Mouse (Mus musculus) forebrain, embryonic 13.5 days (tissue): ENCODE results near the gene Mia2. TPM values are rescaled to one million over a fixed set of nuclear protein-coding genes. Genes with fewer than 3 reads are reported as not detected.

Source experiments
- ATAC-seq: fragments of 200-750 bp; cut with Nextera tagmentation; 2 replicates; pipeline ENCODE4 v1.8.0; 2017
- H3K27ac ChIP-seq: fragments of 300-500 bp; sonication (generic); 2 replicates; pipeline ENCODE4 v1.5.1; 2015; ENCODE audit warnings: inconsistent platforms, mild to moderate bottlenecking, moderate library complexity
- H3K27me3 ChIP-seq: fragments of 300-500 bp; sonication (generic); 2 replicates; pipeline ENCODE4 v1.6.1; 2015; ENCODE audit warnings: mild to moderate bottlenecking, inconsistent platforms
- H3K36me3 ChIP-seq: fragments of 300-500 bp; sonication (generic); 2 replicates; pipeline ENCODE4 v1.6.1; 2015; ENCODE audit warnings: mild to moderate bottlenecking, inconsistent platforms; ENCODE audit not compliant: poor library complexity, severe bottlenecking
- H3K4me1 ChIP-seq: fragments of 300-500 bp; sonication (generic); 2 replicates; pipeline ENCODE4 v1.6.1; 2015; ENCODE audit warnings: inconsistent platforms
- H3K4me2 ChIP-seq: fragments of 300-500 bp; sonication (generic); 2 replicates; pipeline ENCODE4 v1.6.1; 2015; ENCODE audit warnings: inconsistent platforms, mild to moderate bottlenecking, moderate library complexity
- H3K4me3 ChIP-seq: fragments of 300-500 bp; sonication (generic); 2 replicates; pipeline ENCODE4 v1.5.1; 2015; ENCODE audit warnings: mild to moderate bottlenecking, inconsistent platforms
- H3K9ac ChIP-seq: fragments of 300-500 bp; sonication (generic); 2 replicates; pipeline ENCODE4 v1.6.1; 2015; ENCODE audit warnings: mild to moderate bottlenecking, inconsistent platforms
- H3K9me3 ChIP-seq: fragments of 300-500 bp; sonication (generic); replicated peaks from 2 replicates; pipeline ENCODE4 v1.6.1; 2016; ENCODE audit warnings: inconsistent platforms
- WGBS: fragments of 180-500 bp; shearing (Covaris S2); methylation state at CpG from one replicate; pipeline ENCODE4 v1.1.7; 2015; 5-methylcytosine and 5-hydroxymethylcytosine counted together
- polyA plus RNA-seq: library from polyadenylated mRNA; unstranded; fragments of >200 nt; fragmentation: Nextera tagmentation; extraction: Ambion mirVana; gene quantifications from 2 replicates; pipeline ENCODE4 v1.2.1, GENCODE M21; 2015

Gene Mia2
- polyA plus RNA-seq, 1 experiment from 2014 or later, result 43.7 TPM

- H3K4me2 ChIP-seq, result no peak overlapping the region; the same call in 1 of the 2 replicates
Measured at GRCm38 (mm10) chr12:59133437-59133999, 37.9 kb downstream of the Mia2 start.

DNA sequence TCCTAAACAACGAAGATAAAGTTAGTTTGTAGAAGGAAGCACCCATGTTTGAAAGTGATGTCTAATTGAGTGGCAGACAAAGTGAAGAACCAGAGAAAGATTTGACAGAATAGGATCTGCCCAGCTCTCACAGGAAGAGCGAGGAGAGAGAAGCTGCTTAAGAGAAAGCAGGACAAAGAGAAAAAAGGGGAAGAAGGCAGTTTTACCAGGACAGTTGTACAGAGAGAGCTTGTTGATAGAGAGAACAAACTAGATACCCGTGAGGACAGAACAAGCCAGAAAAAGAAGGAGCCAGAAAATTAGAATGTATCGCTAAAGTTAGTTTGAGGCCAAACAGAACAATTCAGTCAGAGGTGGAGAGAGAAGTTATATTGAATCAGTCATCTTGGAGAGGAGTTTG, 39.5 kb downstream of the Mia2 start:
- Histone ChIP-seq H3K9me3 (no peaks in the 10 kb centered on the region), H3K9ac (no peak overlapping the region), H3K27ac (no peak overlapping the region), H3K27me3 (no peaks in the 10 kb centered on the region), H3K4me3 (no peak overlapping the region), H3K4me2 (no peak overlapping the region), H3K4me1 (peaks cover 18% of the 10 kb centered on the region), H3K36me3 (peaks cover 26% of the 10 kb centered on the region)
- no peak for ATAC-seq
- WGBS, result 95% methylated on average over 4 of the region's 4 CpGs

More at GRCm38 (mm10) chr12:59133437-59133999, 37.9 kb downstream of the Mia2 start:
- no peaks in the 10 kb centered on the region for H3K27me3 ChIP-seq
- 94% methylated on average over 10 of the region's 10 CpGs for WGBS
- no peak overlapping the region for H3K4me3 ChIP-seq
- no peak overlapping the region for H3K27ac ChIP-seq
- H3K9ac ChIP-seq, result no peak overlapping the region
- no peaks in the 10 kb centered on the region for H3K9me3 ChIP-seq
- ATAC-seq, result no peak
- peaks cover 12% of the 10 kb centered on the region for H3K36me3 ChIP-seq
- H3K4me1 ChIP-seq, result peaks cover 25% of the 10 kb centered on the region

DNA sequence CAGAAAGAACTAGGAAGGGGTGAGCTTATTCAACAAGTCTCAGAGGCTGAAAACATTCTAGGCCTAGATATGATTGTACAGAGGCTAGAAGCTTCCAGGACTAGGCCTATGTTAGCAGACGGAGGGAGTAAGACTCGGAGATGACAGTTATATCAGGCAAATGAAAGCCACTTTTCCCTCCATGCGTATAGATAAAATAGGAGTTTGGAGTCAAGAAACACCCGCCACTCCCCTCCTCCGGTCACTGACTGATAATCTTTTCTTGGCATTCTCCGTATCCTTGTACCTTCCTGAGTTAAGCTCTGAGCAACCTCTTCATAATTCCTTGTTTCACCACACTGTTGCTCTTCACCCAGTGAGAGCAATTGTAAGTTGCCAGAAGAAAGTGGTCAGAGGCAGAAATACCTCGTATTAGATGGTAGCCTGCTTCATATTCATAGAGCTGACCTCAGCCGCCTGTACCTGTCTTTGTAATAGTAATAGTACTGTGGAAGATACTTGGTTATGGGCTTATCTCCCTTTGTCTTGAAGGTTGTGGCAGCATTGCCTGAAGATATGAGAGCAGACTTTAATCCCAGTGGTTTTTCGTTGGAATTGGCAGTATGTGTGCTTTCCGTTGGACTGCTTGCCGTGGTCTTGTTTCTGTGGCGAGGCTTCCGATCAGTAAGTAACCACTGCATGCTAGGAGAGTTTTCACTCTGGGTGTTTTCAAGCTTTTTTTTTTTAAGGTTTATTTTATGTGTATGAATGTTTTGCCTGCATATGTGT, 40.1 kb downstream of the Mia2 start:
- Histone ChIP-seq H3K27ac (no peak overlapping the region), H3K36me3 (peaks cover 29% of the 10 kb centered on the region), H3K4me3 (no peak overlapping the region), H3K27me3 (no peaks in the 10 kb centered on the region), H3K4me2 (no peak overlapping the region), H3K9ac (no peak overlapping the region), H3K4me1 (peaks cover 13% of the 10 kb centered on the region), H3K9me3 (no peaks in the 10 kb centered on the region)
- 93% methylated on average over 13 of the region's 13 CpGs for WGBS
- ATAC-seq, result no peak

DNA sequence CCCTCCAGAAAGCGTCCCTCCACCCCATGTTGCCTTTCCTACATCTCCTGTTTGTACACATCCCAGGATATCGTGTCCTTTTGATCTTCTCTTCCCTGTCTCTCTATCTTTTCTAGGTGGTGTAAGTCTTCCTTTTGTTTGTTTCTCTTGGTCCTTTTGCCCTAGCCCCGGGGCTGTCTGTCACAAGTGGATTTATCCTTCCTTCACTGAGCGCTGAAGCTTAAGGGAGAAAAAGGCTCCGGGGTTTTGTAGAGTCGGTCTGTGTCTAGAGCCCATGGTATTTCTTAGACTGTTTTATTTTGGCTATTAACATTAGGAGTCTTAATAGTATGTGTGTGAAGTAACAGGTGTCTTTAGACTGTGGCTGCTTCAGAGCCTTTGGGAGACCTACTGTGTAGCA, 41.4 kb downstream of the Mia2 start:
- ATAC-seq, result no peak
- Histone ChIP-seq H3K27me3 (no peaks in the 10 kb centered on the region), H3K4me1 (peaks cover 12% of the 10 kb centered on the region), H3K4me2 (no peak overlapping the region), H3K4me3 (no peak overlapping the region), H3K36me3 (peaks cover 35% of the 10 kb centered on the region), H3K9me3 (no peaks in the 10 kb centered on the region), H3K9ac (no peak overlapping the region), H3K27ac (no peak overlapping the region)
- 85% methylated on average over 6 of the region's 6 CpGs for WGBS

GRCm38 (mm10) chr12:59139372-59139771, 43.8 kb downstream of the Mia2 start:
- Histone ChIP-seq H3K9ac (no peak overlapping the region), H3K27ac (no peak overlapping the region), H3K9me3 (no peaks in the 10 kb centered on the region), H3K36me3 (peaks cover 48% of the 10 kb centered on the region), H3K4me2 (no peak overlapping the region), H3K4me3 (no peak overlapping the region), H3K4me1 (no peaks in the 10 kb centered on the region), H3K27me3 (no peaks in the 10 kb centered on the region)
- no peak for ATAC-seq
- WGBS, result 84% methylated on average over 2 of the region's 2 CpGs

GRCm38 (mm10) chr12:59145130-59145529, 49.5 kb downstream of the Mia2 start:
- no peaks in the 10 kb centered on the region for H3K4me1 ChIP-seq
- no peak overlapping the region for H3K27ac ChIP-seq
- H3K4me2 ChIP-seq, result no peak overlapping the region
- no peaks in the 10 kb centered on the region for H3K27me3 ChIP-seq
- no peak overlapping the region for H3K9ac ChIP-seq
- ATAC-seq, result no peak
- peaks cover 62% of the 10 kb centered on the region for H3K36me3 ChIP-seq
- H3K4me3 ChIP-seq, result no peak overlapping the region
- H3K9me3 ChIP-seq, result no peaks in the 10 kb centered on the region

GRCm38 (mm10) chr12:59149691-59150090, 54.1 kb downstream of the Mia2 start:
- H3K36me3 ChIP-seq, result peaks cover 74% of the 10 kb centered on the region
- no peak overlapping the region for H3K4me2 ChIP-seq
- H3K9me3 ChIP-seq, result no peaks in the 10 kb centered on the region
- H3K27me3 ChIP-seq, result no peaks in the 10 kb centered on the region
- H3K4me3 ChIP-seq, result no peak overlapping the region
- H3K27ac ChIP-seq, result no peak overlapping the region
- 98% methylated on average over 4 of the region's 4 CpGs for WGBS
- no peak for ATAC-seq
- no peaks in the 10 kb centered on the region for H3K4me1 ChIP-seq
- no peak overlapping the region for H3K9ac ChIP-seq

DNA sequence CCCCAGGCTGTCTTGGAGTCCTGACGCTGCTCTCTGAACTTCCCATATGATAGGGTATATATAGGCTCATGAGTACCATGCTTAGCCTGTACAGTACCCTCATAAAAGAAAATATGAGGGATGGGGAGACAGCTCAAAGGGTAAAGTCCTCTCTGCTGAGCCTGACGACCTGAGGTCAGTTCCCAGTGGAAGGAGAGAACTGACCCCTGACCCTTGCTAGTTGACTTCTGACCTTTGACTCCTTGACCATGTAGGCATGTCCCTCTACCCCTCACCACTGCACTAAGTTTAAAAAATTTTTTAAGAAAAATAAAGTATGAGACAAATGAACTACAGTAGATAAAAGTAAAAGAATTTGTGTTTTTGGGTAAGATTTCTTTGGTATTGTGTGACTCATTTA, 65.5 kb downstream of the Mia2 start:
- WGBS, result 70% methylated on average over 2 of the region's 2 CpGs
- Histone ChIP-seq H3K9ac (no peak overlapping the region), H3K36me3 (peaks cover 78% of the 10 kb centered on the region), H3K4me3 (no peak overlapping the region), H3K27ac (no peak overlapping the region), H3K9me3 (no peaks in the 10 kb centered on the region), H3K4me2 (no peak overlapping the region), H3K4me1 (no peaks in the 10 kb centered on the region), H3K27me3 (no peaks in the 10 kb centered on the region)
- no peak for ATAC-seq

GRCm38 (mm10) chr12:59162797-59163196, 67.2 kb downstream of the Mia2 start:
- peaks cover 75% of the 10 kb centered on the region for H3K36me3 ChIP-seq
- no peaks in the 10 kb centered on the region for H3K27me3 ChIP-seq
- 94% methylated on average over 2 of the region's 2 CpGs for WGBS
- H3K9me3 ChIP-seq, result no peaks in the 10 kb centered on the region
- H3K4me3 ChIP-seq, result no peak overlapping the region
- H3K9ac ChIP-seq, result no peak overlapping the region
- no peak for ATAC-seq
- H3K4me2 ChIP-seq, result no peak overlapping the region
- no peaks in the 10 kb centered on the region for H3K4me1 ChIP-seq
- no peak overlapping the region for H3K27ac ChIP-seq

- no peaks in the 10 kb centered on the region for H3K9me3 ChIP-seq
- no peak for ATAC-seq
- no peaks in the 10 kb centered on the region for H3K4me1 ChIP-seq
- H3K27me3 ChIP-seq, result no peaks in the 10 kb centered on the region
- peaks cover 70% of the 10 kb centered on the region for H3K36me3 ChIP-seq
- H3K4me2 ChIP-seq, result no peak overlapping the region
- no peak overlapping the region for H3K9ac ChIP-seq
- H3K27ac ChIP-seq, result no peak overlapping the region
- 93% methylated on average over 6 of the region's 6 CpGs for WGBS
- H3K4me3 ChIP-seq, result no peak overlapping the region
Measured at GRCm38 (mm10) chr12:59164522-59164921, 68.9 kb downstream of the Mia2 start.

DNA sequence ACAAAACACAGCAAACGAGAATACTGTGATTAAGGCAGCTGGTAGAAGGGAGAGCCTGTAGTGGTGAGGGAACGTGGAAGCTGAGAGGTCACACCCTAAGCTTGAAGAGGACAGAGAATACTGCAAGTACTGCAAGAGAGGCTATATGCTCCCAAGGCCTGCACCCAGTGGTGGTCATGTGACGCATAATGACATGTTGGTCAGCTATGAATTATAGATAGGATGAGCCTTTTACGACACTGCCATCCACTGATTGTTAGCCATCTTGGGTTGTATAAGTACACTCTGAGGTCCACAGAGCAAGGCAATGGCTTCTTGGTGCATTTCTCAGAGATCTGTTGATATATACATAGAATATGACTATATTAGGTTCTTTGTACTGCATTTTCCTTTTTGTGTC, 71.0 kb downstream of the Mia2 start:
- peaks cover 68% of the 10 kb centered on the region for H3K36me3 ChIP-seq
- ATAC-seq, result no peak
- WGBS, result 93% methylated on average over 4 of the region's 4 CpGs
- H3K9me3 ChIP-seq, result no peaks in the 10 kb centered on the region
- H3K27ac ChIP-seq, result no peak overlapping the region
- no peak overlapping the region for H3K9ac ChIP-seq
- H3K4me1 ChIP-seq, result no peaks in the 10 kb centered on the region
- no peak overlapping the region for H3K4me3 ChIP-seq
- no peak overlapping the region for H3K4me2 ChIP-seq
- H3K27me3 ChIP-seq, result no peaks in the 10 kb centered on the region

GRCm38 (mm10) chr12:59169935-59170334, 74.3 kb downstream of the Mia2 start:
- no peak for ATAC-seq
- Histone ChIP-seq H3K4me2 (no peak overlapping the region), H3K36me3 (peaks cover 46% of the 10 kb centered on the region), H3K27me3 (no peaks in the 10 kb centered on the region), H3K27ac (no peak overlapping the region), H3K9me3 (no peaks in the 10 kb centered on the region), H3K4me3 (no peak overlapping the region), H3K4me1 (no peaks in the 10 kb centered on the region), H3K9ac (no peak overlapping the region)
- WGBS, result 83% methylated on average over 4 of the region's 4 CpGs

DNA sequence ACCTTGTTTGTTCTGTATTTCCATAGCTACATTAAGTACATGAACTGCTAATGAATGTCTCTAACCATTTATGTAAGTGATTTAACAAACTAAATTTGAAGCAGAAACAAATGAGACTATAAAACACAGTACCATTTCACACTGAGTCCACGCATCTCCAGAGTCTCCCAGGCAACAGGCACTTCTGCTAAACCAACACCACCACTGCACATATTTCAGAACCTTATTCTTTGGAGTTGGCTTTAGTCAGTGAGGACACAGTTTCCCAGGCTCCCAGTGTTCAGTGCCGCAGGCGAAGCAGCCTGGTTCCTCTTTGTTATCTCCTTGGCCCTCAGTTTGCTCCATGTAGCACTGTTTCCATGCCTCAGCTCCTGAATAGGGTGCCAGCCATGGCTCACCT, 82.2 kb downstream of the Mia2 start:
- no peak overlapping the region for H3K27ac ChIP-seq
- H3K36me3 ChIP-seq, result peaks cover 70% of the 10 kb centered on the region
- ATAC-seq, result no peak
- no peak overlapping the region for H3K9ac ChIP-seq
- H3K9me3 ChIP-seq, result no peaks in the 10 kb centered on the region
- H3K4me3 ChIP-seq, result no peak overlapping the region
- H3K4me1 ChIP-seq, result no peaks in the 10 kb centered on the region
- no peaks in the 10 kb centered on the region for H3K27me3 ChIP-seq
- no peak overlapping the region for H3K4me2 ChIP-seq
- 95% methylated on average over 3 of the region's 3 CpGs for WGBS
